Mouse (Mus musculus) hindbrain, embryonic 14.5 days (tissue): ENCODE measurements around the gene 4933434E20Rik. TPM values are rescaled to one million over a fixed set of nuclear protein-coding genes. Genes with fewer than 3 reads are reported as not detected.

Experiments
- ATAC-seq: fragments of 200-750 bp; cut with Nextera tagmentation; 2 replicates; pipeline ENCODE4 v1.8.0; 2017; ENCODE audit warnings: moderate number of reproducible peaks, mild to moderate bottlenecking, moderate TSS enrichment, moderate library complexity; ENCODE audit not compliant: low FRiP score
- DNase-seq: peaks from one replicate; pipeline ENCODE4 v3.0.0-alpha.2; 2015; ENCODE audit warnings: low spot score
- H3K27ac ChIP-seq: fragments of 300-500 bp; sonication (generic); 2 replicates; pipeline ENCODE4 v1.5.1; 2014; ENCODE audit warnings: mild to moderate bottlenecking, moderate library complexity
- H3K27me3 ChIP-seq: fragments of 300-500 bp; sonication (generic); 2 replicates; pipeline ENCODE4 v1.6.1; 2014; ENCODE audit warnings: mild to moderate bottlenecking, low read length, mixed read lengths; ENCODE audit not compliant: control insufficient read depth, insufficient read depth
- H3K36me3 ChIP-seq: fragments of 300-500 bp; sonication (generic); replicated peaks from 2 replicates; pipeline ENCODE4 v1.6.1; 2014; ENCODE audit not compliant: control insufficient read depth, insufficient read depth
- H3K4me1 ChIP-seq: fragments of 300-500 bp; sonication (generic); replicated peaks from 2 replicates; pipeline ENCODE4 v1.6.1; 2014; ENCODE audit warnings: antibody characterized with exemption, low read length, mixed read lengths; ENCODE audit not compliant: control insufficient read depth, insufficient read depth
- H3K4me2 ChIP-seq: fragments of 300-500 bp; sonication (generic); replicated peaks from 2 replicates; pipeline ENCODE4 v1.6.1; 2014; ENCODE audit warnings: mild to moderate bottlenecking, moderate library complexity
- H3K4me3 ChIP-seq: fragments of 300-500 bp; sonication (generic); replicated peaks from 2 replicates; pipeline ENCODE4 v1.5.1; 2014; ENCODE audit warnings: mild to moderate bottlenecking, low read length
- H3K9ac ChIP-seq: fragments of 300-500 bp; sonication (generic); 2 replicates; pipeline ENCODE4 v1.6.1; 2014
- H3K9me3 ChIP-seq: fragments of 300-500 bp; sonication (generic); 2 replicates; pipeline ENCODE4 v1.6.1; 2016; ENCODE audit warnings: low read length; ENCODE audit not compliant: control insufficient read depth
- WGBS: fragments of 180-500 bp; shearing (Covaris S2); extraction: QIAGEN DNeasy Blood & Tissue Kit; methylation state at CpG from one replicate; pipeline ENCODE4 v1.1.7; 2014; 5-methylcytosine and 5-hydroxymethylcytosine counted together
- polyA plus RNA-seq: library from polyadenylated mRNA; unstranded; fragments of >200 nt; fragmentation: Nextera tagmentation; extraction: Ambion mirVana; gene quantifications from 2 replicates; pipeline ENCODE4 v1.2.1, GENCODE M21; 2014

The 4933434E20Rik gene
- polyA plus RNA-seq, 1 experiment from 2014 or later, result 225 TPM

- peak overlapping the region; percentile 94 for H3K4me3 ChIP-seq
- H3K9me3 ChIP-seq, result no peaks in the 10 kb centered on the region
- under 1% methylated on average over 32 of the region's 33 CpGs for whole genome bisulfite sequencing
- H3K27ac ChIP-seq, result peak overlapping the region; percentile 94
- ATAC-seq, result peak; percentile 95
- peaks cover 35% of the 10 kb centered on the region for H3K4me1 ChIP-seq
- peak overlapping the region; percentile 83 for H3K9ac ChIP-seq
- peak; percentile 91 for DNase-seq
- no peaks in the 10 kb centered on the region for H3K27me3 ChIP-seq
- H3K4me2 ChIP-seq, result peak overlapping the region; percentile 84
- no peaks in the 10 kb centered on the region for H3K36me3 ChIP-seq
These were observed 27.8 kb downstream of the 4933434E20Rik start for GRCm38 (mm10) chr3:90079133-90079762.

- peak overlapping the region; percentile 84 for H3K4me2 ChIP-seq
- ATAC-seq, result peak; percentile 74
- H3K27ac ChIP-seq, result peak overlapping the region; percentile 94
- no peaks in the 10 kb centered on the region for H3K27me3 ChIP-seq
- no peaks in the 10 kb centered on the region for H3K9me3 ChIP-seq
- peak overlapping the region; percentile 94 for H3K4me3 ChIP-seq
- DNase-seq, result peak; percentile 57
- H3K9ac ChIP-seq, result peak overlapping the region; percentile 83
- no peaks in the 10 kb centered on the region for H3K36me3 ChIP-seq
- WGBS, result under 1% methylated on average over 51 of the region's 53 CpGs
- H3K4me1 ChIP-seq, result peaks cover 38% of the 10 kb centered on the region
These were observed 28.5 kb downstream of the 4933434E20Rik start for GRCm38 (mm10) chr3:90079763-90080497.

- Histone ChIP-seq H3K9me3 (no peaks in the 10 kb centered on the region), H3K27me3 (no peaks in the 10 kb centered on the region), H3K36me3 (no peaks in the 10 kb centered on the region), H3K9ac (peak overlapping the region; percentile 83), H3K27ac (peak overlapping the region; percentile 94), H3K4me1 (peaks cover 38% of the 10 kb centered on the region), H3K4me2 (peak overlapping the region; percentile 84), H3K4me3 (peak overlapping the region; percentile 94)
- DNase-seq (no peak), ATAC-seq (no peak)
- 3% methylated on average over 6 of the region's 6 CpGs for WGBS
These were observed 29.0 kb downstream of the 4933434E20Rik start for GRCm38 (mm10) chr3:90080498-90080863.

GRCm38 (mm10) chr3:90081365-90082240 lies 30.2 kb downstream of the 4933434E20Rik start:
- DNase-seq (no peak), ATAC-seq (no peak)
- Histone ChIP-seq H3K9me3 (no peaks in the 10 kb centered on the region), H3K36me3 (no peaks in the 10 kb centered on the region), H3K27me3 (no peaks in the 10 kb centered on the region), H3K4me2 (peak overlapping the region; percentile 84), H3K4me3 (peak overlapping the region; percentile 11; the same call in 1 of the 2 replicates), H3K27ac (no peak overlapping the region), H3K4me1 (peaks cover 38% of the 10 kb centered on the region), H3K9ac (no peak overlapping the region; the same call in 1 of the 2 replicates)
- 80% methylated on average over 5 of the region's 5 CpGs for WGBS

GRCm38 (mm10) chr3:90083034-90083433 lies 31.6 kb downstream of the 4933434E20Rik start:
- H3K9ac ChIP-seq, result 0 out of 2 replicates have a peak overlapping the region, but pooled peaks have one; percentile 2
- WGBS, result 61% methylated on average over 5 of the region's 5 CpGs

GRCm38 (mm10) chr3:90083698-90084324 lies 32.4 kb downstream of the 4933434E20Rik start:
- H3K27me3 ChIP-seq, result no peaks in the 10 kb centered on the region
- ATAC-seq (no peak), DNase-seq (no peak)
- H3K9me3 ChIP-seq, result no peaks in the 10 kb centered on the region
- H3K4me1 ChIP-seq, result peaks cover 32% of the 10 kb centered on the region
- peaks cover 22% of the 10 kb centered on the region for H3K36me3 ChIP-seq
- H3K9ac ChIP-seq, result no peak overlapping the region
- H3K4me3 ChIP-seq, result no peak overlapping the region
- 26% methylated on average over 3 of the region's 3 CpGs for WGBS
- H3K4me2 ChIP-seq, result peak overlapping the region; percentile 9; the same call in 1 of the 2 replicates
- H3K27ac ChIP-seq, result peak overlapping the region; percentile 58; the same call in 1 of the 2 replicates

More at GRCm38 (mm10) chr3:90083034-90083433, 31.6 kb downstream of the 4933434E20Rik start:
- Histone ChIP-seq H3K36me3 (peaks cover 14% of the 10 kb centered on the region), H3K4me2 (no peak overlapping the region), H3K27ac (peak overlapping the region; percentile 58; the same call in 1 of the 2 replicates), H3K27me3 (no peaks in the 10 kb centered on the region), H3K4me1 (peaks cover 33% of the 10 kb centered on the region), H3K9me3 (no peaks in the 10 kb centered on the region), H3K4me3 (no peak overlapping the region)
- ATAC-seq, result no peak
- no peak for DNase-seq

GRCm38 (mm10) chr3:90084790-90085189 lies 33.4 kb downstream of the 4933434E20Rik start:
- Histone ChIP-seq H3K4me2 (no peak overlapping the region), H3K9me3 (no peaks in the 10 kb centered on the region), H3K27ac (no peak overlapping the region), H3K4me1 (peaks cover 29% of the 10 kb centered on the region), H3K36me3 (peaks cover 32% of the 10 kb centered on the region), H3K4me3 (no peak overlapping the region), H3K9ac (no peak overlapping the region), H3K27me3 (no peaks in the 10 kb centered on the region)
- ATAC-seq (no peak), DNase-seq (no peak)
- 77% methylated on average over 4 of the region's 4 CpGs for WGBS

- H3K4me1 ChIP-seq, result peaks cover 29% of the 10 kb centered on the region
- no peak overlapping the region for H3K27ac ChIP-seq
- no peak overlapping the region for H3K4me3 ChIP-seq
- DNase-seq (no peak), ATAC-seq (no peak)
- H3K36me3 ChIP-seq, result peaks cover 37% of the 10 kb centered on the region
- no peaks in the 10 kb centered on the region for H3K27me3 ChIP-seq
- H3K9ac ChIP-seq, result no peak overlapping the region
- H3K4me2 ChIP-seq, result no peak overlapping the region
- WGBS, result 87% methylated on average over 6 of the region's 6 CpGs
- H3K9me3 ChIP-seq, result no peaks in the 10 kb centered on the region
These were observed 33.8 kb downstream of the 4933434E20Rik start for GRCm38 (mm10) chr3:90085281-90085680.
